Comparison of ENCODE assay signal across 27 mouse cellular contexts in the genomic region with DNA sequence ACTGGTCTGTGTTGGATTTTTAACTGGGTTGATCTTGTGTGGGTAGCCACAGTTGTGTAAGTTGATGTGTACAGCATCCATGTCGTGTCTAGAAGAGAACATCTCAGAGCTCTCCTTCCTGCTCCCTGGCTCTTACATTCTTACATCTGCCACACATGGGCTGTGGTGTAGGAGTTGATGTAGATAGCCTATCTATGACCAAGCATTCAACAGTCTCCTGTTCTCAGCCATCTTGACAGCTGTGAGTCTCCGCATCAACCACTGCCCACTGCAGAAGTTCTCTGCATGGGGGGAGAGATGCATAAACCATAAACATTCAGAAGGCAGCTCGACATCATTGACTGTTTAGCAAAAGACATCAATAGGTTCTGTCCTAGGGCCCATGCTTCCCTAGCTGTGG. TPM values are rescaled to one million over a fixed set of nuclear protein-coding genes. Genes with fewer than 3 reads are reported as not detected.
DNase-seq lines count a peak whose midpoint lies in the region; ATAC-seq and TF ChIP-seq lines count a peak whose summit lies in the region.
"Had no signal": no experiment of that assay in that cellular context is flagged by ENCODE, and none has a peak within 500 bp of the region (broad histone marks: within the 10 kb centered on the region; RNA-seq: fewer than 3 reads in every experiment).

No protein-coding gene starts in this region.

- H3K27me3 ChIP-seq in forebrain, embryonic 15.5 days = no peaks in the 10 kb centered on the region
- no peaks in the 10 kb centered on the region for H3K27me3 ChIP-seq in forebrain, embryonic 11.5 days (ENCODE audit: control insufficient read depth, insufficient read depth, low read length)
- H3K27me3 ChIP-seq in neural tube, embryonic 12.5 days (replicated peaks) = no peaks in the 10 kb centered on the region
- H3K27me3 ChIP-seq in liver, embryonic 14.5 days (ENCODE audit: control insufficient read depth, insufficient read depth, low read length) = no peaks in the 10 kb centered on the region
- H3K27me3 ChIP-seq: embryonic facial prominence, embryonic 15.5 days; hindbrain, embryonic 12.5 days; intestine, embryonic 15.5 days; limb, embryonic 12.5 days; midbrain, embryonic 12.5 days had no signal

- TF ChIP-seq EP300 in liver, embryonic 14.5 days (IDR thresholded peaks at IDR 0.05; ENCODE audit: low read depth) = peak; percentile 50

- H3K9ac ChIP-seq in forebrain, embryonic 15.5 days (replicated peaks) = no peak overlapping the region
- no peak overlapping the region for H3K9ac ChIP-seq in forebrain, embryonic 11.5 days (ENCODE audit: low read length)
- H3K9ac ChIP-seq in neural tube, embryonic 12.5 days = no peak overlapping the region
- no peak overlapping the region for H3K9ac ChIP-seq in liver, embryonic 14.5 days (replicated peaks)
- H3K9ac ChIP-seq: embryonic facial prominence, embryonic 15.5 days; hindbrain, embryonic 12.5 days; intestine, embryonic 15.5 days; limb, embryonic 12.5 days; lung, embryonic 14.5 days; midbrain, embryonic 12.5 days had no signal

- ATAC-seq in forebrain, embryonic 15.5 days (replicated peaks) = no peak
- ATAC-seq in forebrain, embryonic 11.5 days (replicated peaks; ENCODE audit: low FRiP score) = no peak
- ATAC-seq in neural tube, embryonic 12.5 days (ENCODE audit: low FRiP score, low read depth) = no peak
- peak; percentile 75 for ATAC-seq in liver, embryonic 14.5 days (ENCODE audit: insufficient read depth)
- no peak for ATAC-seq in frontal cortex, adult (ENCODE audit: low TSS enrichment)
- ATAC-seq: intestine, embryonic 15.5 days had no signal

- WGBS in forebrain, embryonic 15.5 days = 89% methylated on average over 3 of the region's 3 CpGs
- 81% methylated on average over 3 of the region's 3 CpGs for WGBS in forebrain, embryonic 11.5 days
- 88% methylated on average over 3 of the region's 3 CpGs for WGBS in neural tube, embryonic 12.5 days
- 30% methylated on average over 3 of the region's 3 CpGs for WGBS in liver, embryonic 14.5 days (ENCODE audit: insufficient replicate concordance)

- no peaks in the 10 kb centered on the region for H3K36me3 ChIP-seq in forebrain, embryonic 15.5 days
- no peaks in the 10 kb centered on the region for H3K36me3 ChIP-seq in forebrain, embryonic 11.5 days (ENCODE audit: control insufficient read depth, insufficient read depth, low read length)
- no peaks in the 10 kb centered on the region for H3K36me3 ChIP-seq in neural tube, embryonic 12.5 days
- H3K36me3 ChIP-seq in liver, embryonic 14.5 days (replicated peaks; ENCODE audit: control insufficient read depth, insufficient read depth, low read depth) = no peaks in the 10 kb centered on the region
- H3K36me3 ChIP-seq: embryonic facial prominence, embryonic 15.5 days; G1E; hindbrain, embryonic 12.5 days; intestine, embryonic 15.5 days; limb, embryonic 12.5 days; midbrain, embryonic 12.5 days had no signal

- no peak for TF ChIP-seq CTCF in liver, embryonic 14.5 days (IDR thresholded peaks at IDR 0.05; ENCODE audit: low read depth)

- peaks cover 56% of the 10 kb centered on the region for H3K4me1 ChIP-seq in forebrain, embryonic 15.5 days
- peaks cover 8% of the 10 kb centered on the region; the same call in 1 of the 2 replicates for H3K4me1 ChIP-seq in forebrain, embryonic 11.5 days (replicated peaks; ENCODE audit: control insufficient read depth, insufficient read depth, low read length)
- H3K4me1 ChIP-seq in neural tube, embryonic 12.5 days = peaks cover 27% of the 10 kb centered on the region
- peaks cover 24 to 25% of the 10 kb centered on the region in 2 experiments for H3K4me1 ChIP-seq in liver, embryonic 14.5 days (replicated peaks; ENCODE audit: control insufficient read depth in 2 of 2, insufficient read depth in 2 of 2, low read length in 1 of 2)
- H3K4me1 ChIP-seq: intestine, embryonic 15.5 days; limb, embryonic 12.5 days had no signal

- DNase-seq in forebrain, embryonic 11.5 days (ENCODE audit: low spot score) = no peak
- no peak for DNase-seq in neural tube, embryonic 10.5 days (ENCODE audit: extremely low spot score, low spot score)
- DNase-seq in liver, embryonic 14.5 days (ENCODE audit: low read depth in 3 of 3, low spot score in 3 of 3) = no peak
- DNase-seq in cerebellum, adult 9-11 months = no peak
- DNase-seq: adrenal gland, postnatal 25 days; cerebellum, adult 11 months; cerebellum, postnatal 14 days; gastrocnemius, adult 2 months; heart, postnatal 10 days; kidney, adult 9 months; kidney, postnatal 25 days; lung, embryonic 14.5 days; lung, postnatal 4 days; retina, postnatal 1 day; right cerebral cortex, postnatal 4 days; thymus, postnatal 25 days had no signal

- no peaks in the 10 kb centered on the region for H3K9me3 ChIP-seq in forebrain, embryonic 15.5 days
- H3K9me3 ChIP-seq in forebrain, embryonic 11.5 days (ENCODE audit: control insufficient read depth, low read length) = no peaks in the 10 kb centered on the region
- no peaks in the 10 kb centered on the region for H3K9me3 ChIP-seq in neural tube, embryonic 12.5 days
- H3K9me3 ChIP-seq in liver, embryonic 14.5 days (ENCODE audit: control insufficient read depth, low read length) = no peaks in the 10 kb centered on the region
- H3K9me3 ChIP-seq: embryonic facial prominence, embryonic 15.5 days; hindbrain, embryonic 12.5 days; intestine, embryonic 15.5 days; limb, embryonic 12.5 days; midbrain, embryonic 12.5 days had no signal

- peak overlapping the region; percentile 92 for H3K27ac ChIP-seq in forebrain, embryonic 15.5 days (replicated peaks)
- H3K27ac ChIP-seq in forebrain, embryonic 11.5 days (ENCODE audit: low read depth, low read length) = no peak overlapping the region
- 0 out of 2 replicates have a peak overlapping the region, but pooled peaks have one; percentile 2 for H3K27ac ChIP-seq in neural tube, embryonic 12.5 days
- no peak overlapping the region for H3K27ac ChIP-seq in liver, embryonic 14.5 days
- H3K27ac ChIP-seq: embryonic facial prominence, embryonic 15.5 days; gastrocnemius, adult 2 months; hindbrain, embryonic 12.5 days; intestine, embryonic 15.5 days; limb, embryonic 12.5 days; midbrain, embryonic 12.5 days had no signal

- no peak overlapping the region for H3K4me2 ChIP-seq in forebrain, embryonic 15.5 days (replicated peaks)
- H3K4me2 ChIP-seq in forebrain, embryonic 11.5 days (ENCODE audit: low read depth, low read length, severe bottlenecking) = no peak overlapping the region
- no peak overlapping the region for H3K4me2 ChIP-seq in neural tube, embryonic 12.5 days (replicated peaks)
- peak overlapping the region; percentile 15 for H3K4me2 ChIP-seq in liver, embryonic 14.5 days (ENCODE audit: low read depth)
- H3K4me2 ChIP-seq: embryonic facial prominence, embryonic 15.5 days; heart, embryonic 11.5 days; hindbrain, embryonic 12.5 days; intestine, embryonic 15.5 days; limb, embryonic 12.5 days; lung, embryonic 14.5 days; midbrain, embryonic 12.5 days had no signal

- H3K4me3 ChIP-seq in forebrain, embryonic 15.5 days = no peak overlapping the region
- no peak overlapping the region for H3K4me3 ChIP-seq in forebrain, embryonic 11.5 days (ENCODE audit: low read depth, low read length)
- no peak overlapping the region for H3K4me3 ChIP-seq in neural tube, embryonic 12.5 days
- no peak overlapping the region for H3K4me3 ChIP-seq in liver, embryonic 14.5 days (ENCODE audit: insufficient read depth in 1 of 2, low read depth in 2 of 2, low read length in 2 of 2)
- H3K4me3 ChIP-seq: embryonic facial prominence, embryonic 15.5 days; gastrocnemius, adult 2 months; hindbrain, embryonic 12.5 days; intestine, embryonic 15.5 days; limb, embryonic 12.5 days; midbrain, embryonic 12.5 days had no signal

RNA-seq across cellular contexts. Expression of a gene that starts 41.4 kb away (rescaled TPM):
- polyA plus RNA-seq in forebrain, embryonic 15.5 days (2015; fragmentation: Nextera tagmentation; extraction: Ambion mirVana) = 224 and 230 TPM in 2 replicates
- 61.0 and 68.3 TPM in 2 replicates for polyA plus RNA-seq in forebrain, embryonic 11.5 days (2014; fragmentation: Nextera tagmentation; extraction: Ambion mirVana)
- 110 and 116 TPM in 2 replicates for polyA plus RNA-seq in neural tube, embryonic 12.5 days (2016; fragmentation: Nextera tagmentation; extraction: Ambion mirVana)
- 65.0 and 73.5 TPM in 2 replicates for polyA plus RNA-seq in liver, embryonic 14.5 days (2012; rRNA removed)
- polyA plus RNA-seq in liver, embryonic 14.5 days (2014; fragmentation: Nextera tagmentation; extraction: Ambion mirVana) = 54.9 and 68.6 TPM in 2 replicates

RNA-seq across cellular contexts. Expression of a gene that starts 53.9 kb away (rescaled TPM):
- polyA plus RNA-seq in forebrain, embryonic 15.5 days (2015; fragmentation: Nextera tagmentation; extraction: Ambion mirVana) = not detected in 2 replicates
- polyA plus RNA-seq in forebrain, embryonic 11.5 days (2014; fragmentation: Nextera tagmentation; extraction: Ambion mirVana) = not detected in 2 replicates
- not detected in 2 replicates for polyA plus RNA-seq in neural tube, embryonic 12.5 days (2016; fragmentation: Nextera tagmentation; extraction: Ambion mirVana)
- polyA plus RNA-seq in liver, embryonic 14.5 days (2012; rRNA removed) = not detected in 2 replicates
- polyA plus RNA-seq in liver, embryonic 14.5 days (2014; fragmentation: Nextera tagmentation; extraction: Ambion mirVana) = not detected in 2 replicates
- polyA plus RNA-seq: embryonic facial prominence, embryonic 15.5 days; G1E; gonadal fat pad, adult 2 months; heart, embryonic 11.5 days; hindbrain, embryonic 12.5 days; intestine, embryonic 15.5 days; limb, embryonic 12.5 days; lung, embryonic 14.5 days; midbrain, embryonic 12.5 days had no signal

Comparison
In these comparisons a context has a peak if more than half of its experiments do, and no peak if none do; other contexts are left out.
1. H3K27ac ChIP-seq: peak in forebrain, embryonic 15.5 days (single experiment) and neural tube, embryonic 12.5 days (single experiment); none in forebrain, embryonic 11.5 days (single experiment) and liver, embryonic 14.5 days (single experiment).